Mouse (Mus musculus): ENCODE results near the gene Rhbdd1. TPM values are rescaled to one million over a fixed set of nuclear protein-coding genes. Genes with fewer than 3 reads are reported as not detected.

The Rhbdd1 gene
- polyA plus RNA-seq, 1 experiment from 2014 or later: 7.2 TPM

DNA sequence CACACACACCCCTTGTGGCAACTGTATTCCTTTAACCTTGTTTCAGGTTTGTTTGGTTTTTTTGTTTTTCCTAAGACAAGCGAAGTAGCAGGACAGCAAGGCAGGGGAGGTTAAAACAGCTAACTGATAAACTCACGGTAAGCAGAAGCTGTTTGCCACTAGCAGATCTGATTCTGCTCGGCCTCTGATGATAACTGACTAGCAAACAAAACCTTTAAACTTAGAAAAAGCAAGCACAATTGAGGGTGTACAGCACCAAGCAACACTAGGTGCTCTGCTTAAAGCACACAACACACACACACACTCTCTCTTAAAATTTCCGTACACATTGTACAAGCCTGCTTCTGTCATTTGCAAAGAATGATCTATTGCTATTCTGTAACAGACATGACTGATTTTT lies 31.8 kb upstream of the Rhbdd1 start:
- Histone ChIP-seq H3K4me2 (peak overlapping the region; percentile 57), H3K9ac (ENCODE audit: low read length) (peak overlapping the region; percentile 72), H3K4me3 (ENCODE audit: low read depth, low read length) (peak overlapping the region; percentile 42), H3K27me3 (ENCODE audit: control insufficient read depth, insufficient read depth, low read length) (no peaks in the 10 kb centered on the region), H3K4me1 (ENCODE audit: control insufficient read depth, insufficient read depth, low read length) (peaks cover 29% of the 10 kb centered on the region), H3K36me3 (ENCODE audit: control insufficient read depth, insufficient read depth, low read length) (peaks cover 14% of the 10 kb centered on the region), H3K27ac (ENCODE audit: low read depth, low read length) (no peak overlapping the region; the same call in 1 of the 2 replicates), H3K9me3 (ENCODE audit: control insufficient read depth, low read length) (no peaks in the 10 kb centered on the region; the same call in 1 of the 2 replicates)
- peak; percentile 82 for DNase-seq (ENCODE audit: low spot score, missing footprints)
- 31% methylated on average over 4 of the region's 4 CpGs for WGBS
- no peak for ATAC-seq (ENCODE audit: low FRiP score)

DNA sequence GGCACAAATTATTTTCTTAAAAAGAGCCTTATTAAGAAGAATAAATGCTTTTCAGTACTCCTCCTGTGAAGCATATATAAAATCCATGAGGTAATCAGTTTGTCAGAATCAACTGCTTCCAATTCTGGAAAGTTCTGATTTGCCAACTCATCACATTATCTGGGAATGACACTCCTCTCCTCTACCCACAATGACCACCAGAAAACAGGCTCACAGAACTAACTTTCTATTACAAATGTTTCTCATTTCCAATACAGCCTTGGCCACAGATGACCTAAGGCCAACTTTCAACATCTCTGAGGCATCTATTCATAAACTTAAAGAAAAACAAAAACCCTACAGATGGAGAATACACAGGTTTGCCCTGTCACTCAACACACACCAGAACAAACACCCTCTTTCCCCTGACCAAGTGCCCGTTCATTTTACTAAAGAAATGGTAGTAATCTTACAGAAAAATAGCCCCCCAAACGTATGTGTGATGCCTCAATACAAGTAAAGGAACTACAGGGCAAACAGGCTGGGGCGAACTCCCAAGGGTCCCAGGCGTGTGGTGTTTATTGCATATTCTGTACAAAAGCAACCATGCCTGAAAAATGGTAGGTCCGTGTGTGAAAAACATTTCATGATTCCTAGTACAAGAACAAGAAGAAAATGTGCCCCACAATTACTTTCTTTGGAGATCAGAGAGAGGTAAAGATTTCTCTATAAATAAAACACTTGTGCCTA lies 30.6 kb upstream of the Rhbdd1 start:
- WGBS: 25% methylated on average over 5 of the region's 5 CpGs
- H3K4me3 ChIP-seq (ENCODE audit: low read depth, low read length): peak overlapping the region; percentile 23
- 0 out of 2 replicates have a peak overlapping the region, but pooled peaks have one; percentile 2 for H3K27ac ChIP-seq (ENCODE audit: low read depth, low read length)
- peak overlapping the region; percentile 48 for H3K4me2 ChIP-seq
- H3K36me3 ChIP-seq (ENCODE audit: control insufficient read depth, insufficient read depth, low read length): peaks cover 14% of the 10 kb centered on the region
- peak overlapping the region; percentile 57; the same call in 1 of the 2 replicates for H3K9ac ChIP-seq (ENCODE audit: low read length)
- ATAC-seq (ENCODE audit: low FRiP score) (no peak), DNase-seq (ENCODE audit: low spot score, missing footprints) (peak; percentile 89)
- peaks cover 34% of the 10 kb centered on the region for H3K4me1 ChIP-seq (ENCODE audit: control insufficient read depth, insufficient read depth, low read length)
- H3K9me3 ChIP-seq (ENCODE audit: control insufficient read depth, low read length): no peaks in the 10 kb centered on the region; the same call in 1 of the 2 replicates
- H3K27me3 ChIP-seq (ENCODE audit: control insufficient read depth, insufficient read depth, low read length): no peaks in the 10 kb centered on the region

DNA sequence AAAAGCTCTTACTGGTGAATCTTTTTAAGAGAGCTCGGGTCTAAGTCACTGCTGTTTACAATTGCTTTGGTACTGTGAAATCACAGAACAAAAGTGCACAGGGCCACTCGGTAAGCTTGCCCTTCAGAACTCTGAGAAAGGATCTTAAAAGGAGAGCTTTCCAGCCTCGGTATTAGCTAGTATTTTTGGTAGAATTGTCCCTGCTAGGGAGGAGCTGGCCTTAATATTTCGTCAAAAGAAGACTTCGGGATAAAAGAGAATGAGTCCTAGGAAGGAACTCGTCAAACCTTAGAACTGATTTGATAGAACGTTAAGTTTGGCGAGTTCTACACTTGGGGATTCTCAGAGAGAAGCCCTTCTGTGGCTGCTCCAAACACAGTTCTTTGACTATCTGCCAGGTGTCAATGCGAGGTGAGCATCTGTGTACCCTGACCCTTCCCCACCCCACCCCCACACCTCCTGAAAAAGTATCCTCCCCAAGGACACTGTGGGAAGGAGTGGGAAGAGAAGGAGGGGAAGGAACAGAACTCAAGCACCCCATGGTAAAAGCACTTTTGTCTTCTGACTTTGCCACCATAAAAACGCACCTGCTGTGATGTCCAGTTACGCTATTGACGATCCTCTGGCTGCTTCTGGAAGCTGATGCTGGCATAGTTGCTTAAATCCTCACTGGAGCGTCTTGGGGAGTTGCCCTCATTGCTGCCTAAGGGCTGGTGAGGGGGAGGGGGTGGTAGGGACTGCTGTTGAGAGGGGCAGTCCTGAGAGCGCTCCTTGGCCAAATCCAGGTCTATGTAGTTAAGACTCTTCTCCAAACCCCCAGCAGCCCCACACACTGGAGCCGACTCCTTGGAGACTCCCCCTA lies 29.8 kb upstream of the Rhbdd1 start:
- peaks cover 34% of the 10 kb centered on the region for H3K4me1 ChIP-seq (ENCODE audit: control insufficient read depth, insufficient read depth, low read length)
- H3K27me3 ChIP-seq (ENCODE audit: control insufficient read depth, insufficient read depth, low read length): no peaks in the 10 kb centered on the region
- 25% methylated on average over 15 of the region's 15 CpGs for WGBS
- H3K27ac ChIP-seq (ENCODE audit: low read depth, low read length): 0 out of 2 replicates have a peak overlapping the region, but pooled peaks have one; percentile 2
- DNase-seq (ENCODE audit: low spot score, missing footprints) (peak; percentile 87), ATAC-seq (ENCODE audit: low FRiP score) (no peak)
- H3K4me2 ChIP-seq: peak overlapping the region; percentile 48
- H3K36me3 ChIP-seq (ENCODE audit: control insufficient read depth, insufficient read depth, low read length): peaks cover 14% of the 10 kb centered on the region
- peak overlapping the region; percentile 57 for H3K9ac ChIP-seq (ENCODE audit: low read length)
- no peaks in the 10 kb centered on the region; the same call in 1 of the 2 replicates for H3K9me3 ChIP-seq (ENCODE audit: control insufficient read depth, low read length)
- H3K4me3 ChIP-seq (ENCODE audit: low read depth, low read length): peak overlapping the region; percentile 23

DNA sequence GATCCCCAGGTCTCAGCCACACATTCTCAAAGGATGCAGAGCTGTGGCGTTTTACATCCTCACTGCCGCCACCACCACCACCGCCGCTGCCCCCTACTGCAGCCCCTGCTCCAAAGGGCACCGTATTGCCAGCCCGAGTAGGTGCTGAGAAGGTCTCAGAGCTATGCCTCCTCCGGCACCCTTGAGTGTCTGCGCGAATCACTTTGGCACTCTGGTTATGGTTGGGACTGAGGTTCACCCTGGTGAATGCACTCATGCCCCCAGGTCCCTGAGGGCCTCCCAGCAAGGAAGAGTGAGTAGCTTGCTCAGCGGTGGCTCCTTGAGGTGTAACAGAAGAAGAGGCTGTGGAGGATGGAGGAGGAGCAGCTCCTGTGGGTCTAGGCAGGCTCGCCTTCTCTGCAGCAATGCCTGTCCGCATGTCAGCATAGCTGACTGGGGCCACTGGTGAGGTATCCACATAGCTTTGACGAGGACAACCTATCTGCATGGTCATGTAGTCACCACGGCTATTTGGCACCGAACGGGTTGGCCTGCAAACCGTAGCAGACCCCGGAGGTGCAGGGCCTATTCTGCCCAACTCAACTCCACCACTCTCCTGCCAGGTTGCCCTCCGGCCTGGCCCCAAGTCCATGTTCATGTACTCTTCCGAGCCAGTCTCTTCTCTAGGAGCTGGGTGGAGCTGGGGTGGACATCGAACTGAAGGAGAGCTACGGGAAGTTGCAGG lies 29.0 kb upstream of the Rhbdd1 start:
- H3K27me3 ChIP-seq (ENCODE audit: control insufficient read depth, insufficient read depth, low read length): no peaks in the 10 kb centered on the region
- H3K4me2 ChIP-seq: peak overlapping the region; percentile 48
- 68% methylated on average over 22 of the region's 22 CpGs for WGBS
- no peaks in the 10 kb centered on the region; the same call in 1 of the 2 replicates for H3K9me3 ChIP-seq (ENCODE audit: control insufficient read depth, low read length)
- H3K36me3 ChIP-seq (ENCODE audit: control insufficient read depth, insufficient read depth, low read length): peaks cover 14% of the 10 kb centered on the region
- peaks cover 38% of the 10 kb centered on the region for H3K4me1 ChIP-seq (ENCODE audit: control insufficient read depth, insufficient read depth, low read length)
- no peak for DNase-seq (ENCODE audit: low spot score, missing footprints)
- peak overlapping the region; percentile 23 for H3K4me3 ChIP-seq (ENCODE audit: low read depth, low read length)
- H3K9ac ChIP-seq (ENCODE audit: low read length): peak overlapping the region; percentile 57
- H3K27ac ChIP-seq (ENCODE audit: low read depth, low read length): no peak overlapping the region
- no peak for ATAC-seq (ENCODE audit: low FRiP score)

DNA sequence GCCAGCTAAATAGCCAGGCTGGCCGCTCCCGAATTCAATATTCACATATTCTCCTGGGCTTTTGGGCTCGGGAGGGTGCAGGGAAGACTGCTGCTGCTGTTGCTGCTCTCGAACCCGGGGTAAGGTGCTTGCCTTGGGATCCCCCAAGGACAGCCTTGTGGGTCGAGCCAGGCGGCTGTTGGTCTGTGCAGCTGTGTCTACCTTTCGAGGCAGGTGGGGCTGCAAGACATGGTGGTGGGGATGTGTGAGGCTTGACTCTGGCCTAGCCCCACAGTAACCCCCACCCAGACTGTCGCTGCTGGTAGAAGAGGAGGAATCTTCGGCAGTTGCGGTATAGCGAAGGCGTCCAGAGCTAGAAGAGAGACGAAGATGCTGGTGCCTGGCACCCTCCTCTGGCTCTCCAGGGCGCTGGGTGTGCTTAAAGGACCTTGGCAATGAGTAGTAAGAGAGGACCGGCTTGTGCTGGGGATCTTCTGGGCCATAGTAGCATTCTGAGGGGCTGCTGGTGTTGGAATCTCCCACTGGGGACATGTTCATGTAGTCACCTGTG lies 28.4 kb upstream of the Rhbdd1 start:
- Histone ChIP-seq H3K36me3 (ENCODE audit: control insufficient read depth, insufficient read depth, low read length) (peaks cover 14% of the 10 kb centered on the region), H3K9ac (ENCODE audit: low read length) (no peak overlapping the region; the same call in 1 of the 2 replicates), H3K4me2 (peak overlapping the region; percentile 48), H3K27me3 (ENCODE audit: control insufficient read depth, insufficient read depth, low read length) (no peaks in the 10 kb centered on the region), H3K9me3 (ENCODE audit: control insufficient read depth, low read length) (no peaks in the 10 kb centered on the region; the same call in 1 of the 2 replicates), H3K27ac (ENCODE audit: low read depth, low read length) (no peak overlapping the region), H3K4me3 (ENCODE audit: low read depth, low read length) (peak overlapping the region; percentile 23), H3K4me1 (ENCODE audit: control insufficient read depth, insufficient read depth, low read length) (peaks cover 35% of the 10 kb centered on the region)
- ATAC-seq (ENCODE audit: low FRiP score) (no peak), DNase-seq (ENCODE audit: low spot score, missing footprints) (no peak)
- 87% methylated on average over 16 of the region's 16 CpGs for WGBS

DNA sequence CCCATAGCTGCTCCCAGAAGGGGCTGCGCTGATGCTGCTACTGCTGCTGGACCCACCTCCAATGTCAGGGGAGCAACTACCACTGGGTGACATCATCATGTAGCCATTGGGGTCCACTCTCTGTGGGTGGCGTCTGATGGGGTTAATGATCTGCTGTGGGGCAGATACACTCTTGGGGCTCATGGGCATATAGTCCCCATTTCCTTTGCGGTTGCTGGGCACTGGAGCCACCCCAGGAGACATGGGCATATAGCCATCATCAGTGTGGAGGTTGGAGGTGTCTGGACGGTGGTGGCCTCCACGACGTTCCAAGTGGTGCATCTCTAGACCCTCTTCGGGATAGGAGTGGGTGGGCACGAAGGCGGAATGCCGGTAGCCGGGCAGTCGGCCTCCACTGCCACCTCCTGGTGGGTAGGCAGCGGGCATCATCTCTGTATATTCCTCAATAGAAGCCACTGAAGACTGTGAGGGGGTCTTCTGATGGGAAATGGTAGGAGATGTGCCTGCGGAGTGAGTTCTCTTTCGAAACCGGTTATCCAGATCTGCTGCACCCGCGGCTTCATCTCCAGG lies 27.7 kb upstream of the Rhbdd1 start:
- ATAC-seq (ENCODE audit: low FRiP score) (no peak), DNase-seq (ENCODE audit: low spot score, missing footprints) (no peak)
- no peak overlapping the region for H3K27ac ChIP-seq (ENCODE audit: low read depth, low read length)
- 88% methylated on average over 18 of the region's 18 CpGs for WGBS
- H3K4me2 ChIP-seq: no peak overlapping the region; the same call in 1 of the 2 replicates
- no peaks in the 10 kb centered on the region; the same call in 1 of the 2 replicates for H3K9me3 ChIP-seq (ENCODE audit: control insufficient read depth, low read length)
- H3K9ac ChIP-seq (ENCODE audit: low read length): no peak overlapping the region
- no peak overlapping the region; the same call in 1 of the 2 replicates for H3K4me3 ChIP-seq (ENCODE audit: low read depth, low read length)
- H3K36me3 ChIP-seq (ENCODE audit: control insufficient read depth, insufficient read depth, low read length): peaks cover 14% of the 10 kb centered on the region
- H3K4me1 ChIP-seq (ENCODE audit: control insufficient read depth, insufficient read depth, low read length): peaks cover 37% of the 10 kb centered on the region
- no peaks in the 10 kb centered on the region for H3K27me3 ChIP-seq (ENCODE audit: control insufficient read depth, insufficient read depth, low read length)

DNA sequence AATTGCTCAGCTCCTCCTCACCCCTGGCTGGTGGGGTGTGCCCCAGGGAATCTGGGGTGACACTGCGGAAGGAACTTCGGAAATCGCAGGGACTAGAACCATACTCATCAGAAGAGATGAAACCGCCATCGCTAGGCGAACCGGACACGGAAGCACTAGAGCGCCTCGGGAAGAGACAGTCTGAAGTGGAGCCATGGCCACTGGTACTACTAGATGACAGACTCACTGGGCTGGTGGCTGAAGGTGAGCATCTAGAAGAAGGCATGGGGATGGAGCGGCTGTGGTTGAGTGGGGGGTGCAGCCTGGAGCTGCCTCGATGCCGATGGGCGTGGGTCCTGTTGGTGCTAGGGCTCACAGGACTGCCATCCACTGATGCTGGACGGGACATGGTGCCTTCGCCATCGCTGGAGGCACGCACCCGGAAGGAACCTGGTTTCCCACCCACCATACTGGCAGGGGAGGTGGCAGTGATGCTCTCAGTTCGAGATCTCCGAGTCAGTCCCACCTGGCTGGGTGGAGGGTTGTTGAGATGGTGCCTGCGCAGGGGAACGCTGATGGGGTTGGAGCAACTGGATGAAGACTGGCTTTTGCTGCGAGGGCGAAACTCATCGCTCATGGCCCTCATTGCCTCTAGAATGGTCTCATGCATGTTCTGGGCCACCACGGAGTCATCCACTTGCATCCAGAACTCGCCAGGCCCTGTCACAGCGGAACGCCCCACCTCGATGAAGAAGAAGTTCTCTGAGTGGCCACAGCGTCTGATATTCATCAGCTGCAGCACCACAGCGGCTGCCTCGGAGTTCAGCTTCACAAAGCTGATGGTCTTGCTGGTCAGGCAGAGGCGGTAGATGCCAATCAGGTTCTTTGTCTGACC lies 26.9 kb upstream of the Rhbdd1 start:
- no peak for DNase-seq (ENCODE audit: low spot score, missing footprints)
- 74% methylated on average over 35 of the region's 35 CpGs for WGBS
- 0 out of 2 replicates have a peak overlapping the region, but pooled peaks have one; percentile 93 for H3K27ac ChIP-seq (ENCODE audit: low read depth, low read length)

More for the DNA sequence above, 26.9 kb upstream of the Rhbdd1 start:
- peak overlapping the region; percentile 80 for H3K9ac ChIP-seq (ENCODE audit: low read length)
- H3K4me1 ChIP-seq (ENCODE audit: control insufficient read depth, insufficient read depth, low read length): peaks cover 37% of the 10 kb centered on the region
- peak overlapping the region; percentile 66 for H3K4me3 ChIP-seq (ENCODE audit: low read depth, low read length)
- H3K9me3 ChIP-seq (ENCODE audit: control insufficient read depth, low read length): no peaks in the 10 kb centered on the region; the same call in 1 of the 2 replicates
- peaks cover 14% of the 10 kb centered on the region for H3K36me3 ChIP-seq (ENCODE audit: control insufficient read depth, insufficient read depth, low read length)
- ATAC-seq (ENCODE audit: low FRiP score): no peak
- no peaks in the 10 kb centered on the region for H3K27me3 ChIP-seq (ENCODE audit: control insufficient read depth, insufficient read depth, low read length)
- H3K4me2 ChIP-seq: peak overlapping the region; percentile 83
